ENCODE assay signal across 21 mouse cellular contexts in genomic region chr7:74536186-74536585, GRCm38 (mm10). TPM values are rescaled to one million over a fixed set of nuclear protein-coding genes. Genes with fewer than 3 reads are reported as not detected.
DNase-seq lines count a peak whose midpoint lies in the region; ATAC-seq and TF ChIP-seq lines count a peak whose summit lies in the region.
"Had no signal": no experiment of that assay in that cellular context is flagged by ENCODE, and none has a peak within 500 bp of the region (broad histone marks: within the 10 kb centered on the region; RNA-seq: fewer than 3 reads in every experiment).

No protein-coding gene starts in this region.

- WGBS in lung, embryonic 16.5 days = 47% methylated on average over 4 of the region's 4 CpGs
- WGBS in hindbrain, embryonic 14.5 days = 74% methylated on average over 4 of the region's 4 CpGs
- 84% methylated on average over 4 of the region's 4 CpGs for WGBS in kidney, adult 2 months

- H3K4me2 ChIP-seq in lung, embryonic 16.5 days (ENCODE audit: low read depth, low read length) = no peak overlapping the region
- H3K4me2 ChIP-seq in hindbrain, embryonic 14.5 days (replicated peaks) = no peak overlapping the region
- H3K4me2 ChIP-seq: forebrain, embryonic 15.5 days; heart, embryonic 11.5 days; heart, embryonic 15.5 days; hindbrain, embryonic 13.5 days had no signal

- H3K9ac ChIP-seq in lung, embryonic 16.5 days (ENCODE audit: low read length) = no peak overlapping the region
- no peak overlapping the region for H3K9ac ChIP-seq in hindbrain, embryonic 14.5 days
- H3K9ac ChIP-seq: forebrain, embryonic 15.5 days; heart, embryonic 15.5 days; hindbrain, embryonic 13.5 days had no signal

- no peak overlapping the region for H3K4me3 ChIP-seq in lung, embryonic 16.5 days (ENCODE audit: low read length)
- no peak overlapping the region for H3K4me3 ChIP-seq in hindbrain, embryonic 14.5 days (replicated peaks; ENCODE audit: low read length)
- H3K4me3 ChIP-seq in kidney, adult 2 months (ENCODE audit: insufficient read depth, low read depth, low read length) = no peak overlapping the region
- H3K4me3 ChIP-seq: forebrain, embryonic 15.5 days; heart, adult 2 months; heart, embryonic 15.5 days; hindbrain, embryonic 13.5 days had no signal

- no peak for TF ChIP-seq CTCF in kidney, adult 2 months (conservative IDR thresholded peaks at IDR 0.05; ENCODE audit: insufficient read depth, insufficient read length, low read depth, low read length)

- no peak overlapping the region for H3K27ac ChIP-seq in lung, embryonic 16.5 days (ENCODE audit: low read length)
- no peak overlapping the region for H3K27ac ChIP-seq in hindbrain, embryonic 14.5 days
- H3K27ac ChIP-seq in kidney, adult 2 months (ENCODE audit: insufficient read depth, low read depth, low read length) = no peak overlapping the region
- H3K27ac ChIP-seq: forebrain, embryonic 15.5 days; heart, adult 2 months; heart, embryonic 15.5 days; hindbrain, embryonic 13.5 days had no signal

- peaks cover 2% of the 10 kb centered on the region; the same call in 1 of the 2 replicates for H3K4me1 ChIP-seq in lung, embryonic 16.5 days (replicated peaks; ENCODE audit: control insufficient read depth, insufficient read depth, low read length)
- no peaks in the 10 kb centered on the region for H3K4me1 ChIP-seq in hindbrain, embryonic 14.5 days (replicated peaks; ENCODE audit: control insufficient read depth, insufficient read depth, low read length)
- no peaks in the 10 kb centered on the region for H3K4me1 ChIP-seq in kidney, adult 2 months (ENCODE audit: control insufficient read depth, insufficient read depth, low read length)
- H3K4me1 ChIP-seq: forebrain, embryonic 15.5 days; hindbrain, embryonic 13.5 days had no signal

- no peaks in the 10 kb centered on the region for H3K27me3 ChIP-seq in lung, embryonic 16.5 days (ENCODE audit: control insufficient read depth, insufficient read depth, low read depth, low read length)
- no peaks in the 10 kb centered on the region for H3K27me3 ChIP-seq in hindbrain, embryonic 14.5 days (ENCODE audit: control insufficient read depth, insufficient read depth, low read length)
- no peaks in the 10 kb centered on the region for H3K27me3 ChIP-seq in kidney, adult 2 months (replicated peaks; ENCODE audit: control insufficient read depth, insufficient read depth, low read length)
- H3K27me3 ChIP-seq: forebrain, embryonic 15.5 days; heart, embryonic 15.5 days; hindbrain, embryonic 13.5 days had no signal

- H3K36me3 ChIP-seq in lung, embryonic 16.5 days (ENCODE audit: control insufficient read depth, insufficient read depth, low read length) = no peaks in the 10 kb centered on the region
- no peaks in the 10 kb centered on the region for H3K36me3 ChIP-seq in hindbrain, embryonic 14.5 days (replicated peaks; ENCODE audit: control insufficient read depth, insufficient read depth)
- no peaks in the 10 kb centered on the region for H3K36me3 ChIP-seq in kidney, adult 2 months (ENCODE audit: control insufficient read depth, insufficient read depth, low read length)
- H3K36me3 ChIP-seq: forebrain, embryonic 15.5 days; G1E; heart, embryonic 15.5 days; hindbrain, embryonic 13.5 days had no signal

- H3K9me3 ChIP-seq in lung, embryonic 16.5 days (ENCODE audit: control insufficient read depth, low read length) = no peaks in the 10 kb centered on the region
- no peaks in the 10 kb centered on the region for H3K9me3 ChIP-seq in hindbrain, embryonic 14.5 days (ENCODE audit: control insufficient read depth, low read length)
- H3K9me3 ChIP-seq: forebrain, embryonic 15.5 days; heart, embryonic 15.5 days; hindbrain, embryonic 13.5 days had no signal

- DNase-seq in cerebellum, adult 11-12 months = peak; percentile 20
- no peak for DNase-seq in cerebellum, adult 9-11 months
- DNase-seq in lung, postnatal 25 days (ENCODE audit: low spot score) = peak; percentile 85
- DNase-seq in hindbrain, embryonic 14.5 days (ENCODE audit: low spot score) = no peak
- no peak for DNase-seq in kidney, adult 2 months
- no peak for DNase-seq in kidney, adult 9 months
- DNase-seq: adrenal gland, adult 8-10 months; adrenal gland, postnatal 36 days; B cell, adult 2 months; cerebellum, adult 9-10 months; cerebellum, postnatal 36 days; gastrocnemius, postnatal 14 days; heart, adult 2 months; heart, postnatal 14 days had no signal

- ATAC-seq in lung, embryonic 16.5 days (ENCODE audit: low read depth) = peak; percentile 79
- no peak for ATAC-seq in hindbrain, embryonic 14.5 days (ENCODE audit: low FRiP score)
- ATAC-seq: CD4-positive, CD25-positive, alpha-beta regulatory T cell, adult 4 months; forebrain, embryonic 15.5 days had no signal

- TF ChIP-seq POLR2A in kidney, adult 2 months (IDR thresholded peaks at IDR 0.05; ENCODE audit: low read depth, low read length) = no peak

RNA-seq across cellular contexts. Expression of gene Slco3a1, which starts 18.4 kb away (rescaled TPM):
- 9.7 and 11.3 TPM in 2 replicates for polyA plus RNA-seq in lung, embryonic 16.5 days (2015; fragmentation: Nextera tagmentation; extraction: Ambion mirVana)
- 14.6 and 17.2 TPM in 2 replicates for polyA plus RNA-seq in hindbrain, embryonic 14.5 days (2014; fragmentation: Nextera tagmentation; extraction: Ambion mirVana)
- 44.9 and 58.1 TPM in 2 replicates for polyA plus RNA-seq in kidney, adult 2 months (2012; rRNA removed)
- polyA plus RNA-seq: G1E had no signal

Comparison
In these comparisons a context has a peak if more than half of its experiments do, and no peak if none do; other contexts are left out.
1. DNase-seq: peak in cerebellum, adult 11-12 months (single experiment) and lung, postnatal 25 days (single experiment); none in cerebellum, adult 9-11 months (single experiment), hindbrain, embryonic 14.5 days (single experiment), kidney, adult 2 months (single experiment) and kidney, adult 9 months (single experiment).